Comparison of ENCODE assay signal across 11 mouse cellular contexts in genomic region chr2:92047601-92048000, GRCm38 (mm10). TPM values are rescaled to one million over a fixed set of nuclear protein-coding genes. Genes with fewer than 3 reads are reported as not detected.
DNase-seq lines count a peak whose midpoint lies in the region; ATAC-seq and TF ChIP-seq lines count a peak whose summit lies in the region.
"Had no signal": no experiment of that assay in that cellular context is flagged by ENCODE, and none has a peak within 500 bp of the region (broad histone marks: within the 10 kb centered on the region; RNA-seq: fewer than 3 reads in every experiment).

No protein-coding gene starts in this region.

- DNase-seq in lung, postnatal 14 days: no peak
- DNase-seq in liver, embryonic 14.5 days (ENCODE audit: low read depth in 3 of 3, low spot score in 3 of 3): no peak
- DNase-seq in yolk sac, embryonic 10.5 days (ENCODE audit: low spot score): peak; percentile 79
- DNase-seq in layer of hippocampus, postnatal 36 days: no peak
- no peak for DNase-seq in heart, postnatal 4 days
- DNase-seq: cerebellum, postnatal 14 days; kidney, postnatal 4 days had no signal

- TF ChIP-seq EP300 in liver, embryonic 14.5 days (IDR thresholded peaks at IDR 0.05; ENCODE audit: low read depth): no peak

- H3K4me2 ChIP-seq in lung, embryonic 16.5 days (ENCODE audit: low read depth, low read length): no peak overlapping the region
- H3K4me2 ChIP-seq in intestine, embryonic 15.5 days (replicated peaks): 0 out of 2 replicates have a peak overlapping the region, but pooled peaks have one; percentile 15
- H3K4me2 ChIP-seq in liver, embryonic 14.5 days (ENCODE audit: low read depth): no peak overlapping the region

- H3K4me3 ChIP-seq in lung, embryonic 16.5 days (ENCODE audit: low read length): no peak overlapping the region
- no peak overlapping the region for H3K4me3 ChIP-seq in intestine, embryonic 15.5 days (replicated peaks)
- no peak overlapping the region for H3K4me3 ChIP-seq in liver, embryonic 14.5 days (ENCODE audit: insufficient read depth in 1 of 2, low read depth in 2 of 2, low read length in 2 of 2)
- H3K4me3 ChIP-seq: midbrain, embryonic 10.5 days had no signal

- TF ChIP-seq CTCF in liver, embryonic 14.5 days (IDR thresholded peaks at IDR 0.05; ENCODE audit: low read depth): no peak

- no peaks in the 10 kb centered on the region for H3K4me1 ChIP-seq in lung, embryonic 16.5 days (replicated peaks; ENCODE audit: control insufficient read depth, insufficient read depth, low read length)
- H3K4me1 ChIP-seq in intestine, embryonic 15.5 days (replicated peaks): peaks cover 11% of the 10 kb centered on the region
- H3K4me1 ChIP-seq in liver, embryonic 14.5 days (replicated peaks; ENCODE audit: control insufficient read depth in 2 of 2, insufficient read depth in 2 of 2, low read length in 1 of 2): no peaks in the 10 kb centered on the region

- no peaks in the 10 kb centered on the region for H3K36me3 ChIP-seq in lung, embryonic 16.5 days (ENCODE audit: control insufficient read depth, insufficient read depth, low read length)
- H3K36me3 ChIP-seq in intestine, embryonic 15.5 days: no peaks in the 10 kb centered on the region
- H3K36me3 ChIP-seq in liver, embryonic 14.5 days (replicated peaks; ENCODE audit: control insufficient read depth, insufficient read depth, low read depth): no peaks in the 10 kb centered on the region
- H3K36me3 ChIP-seq: midbrain, embryonic 10.5 days had no signal

- H3K27me3 ChIP-seq in lung, embryonic 16.5 days (ENCODE audit: control insufficient read depth, insufficient read depth, low read depth, low read length): no peaks in the 10 kb centered on the region
- no peaks in the 10 kb centered on the region; the same call in 1 of the 2 replicates for H3K27me3 ChIP-seq in intestine, embryonic 15.5 days (replicated peaks)
- no peaks in the 10 kb centered on the region; the same call in 1 of the 2 replicates for H3K27me3 ChIP-seq in liver, embryonic 14.5 days (ENCODE audit: control insufficient read depth, insufficient read depth, low read length)

- WGBS in lung, embryonic 16.5 days: 30% methylated on average over 4 of the region's 4 CpGs
- 19% methylated on average over 4 of the region's 4 CpGs for WGBS in intestine, embryonic 15.5 days
- WGBS in liver, embryonic 14.5 days (ENCODE audit: insufficient replicate concordance): 26% methylated on average over 4 of the region's 4 CpGs

- H3K27ac ChIP-seq in lung, embryonic 16.5 days (ENCODE audit: low read length): no peak overlapping the region
- no peak overlapping the region for H3K27ac ChIP-seq in intestine, embryonic 15.5 days
- no peak overlapping the region for H3K27ac ChIP-seq in liver, embryonic 14.5 days
- H3K27ac ChIP-seq: hindbrain, postnatal 0 days; midbrain, embryonic 10.5 days had no signal

- no peaks in the 10 kb centered on the region for H3K9me3 ChIP-seq in lung, embryonic 16.5 days (ENCODE audit: control insufficient read depth, low read length)
- no peaks in the 10 kb centered on the region for H3K9me3 ChIP-seq in intestine, embryonic 15.5 days
- no peaks in the 10 kb centered on the region for H3K9me3 ChIP-seq in liver, embryonic 14.5 days (ENCODE audit: control insufficient read depth, low read length)
- H3K9me3 ChIP-seq: midbrain, embryonic 10.5 days had no signal

- ATAC-seq in lung, embryonic 16.5 days (ENCODE audit: low read depth): 0 out of 2 replicates have a peak, but pooled peaks have one; percentile 38
- ATAC-seq in intestine, embryonic 15.5 days: peak; percentile 96
- ATAC-seq in liver, embryonic 14.5 days (ENCODE audit: insufficient read depth): peak; percentile 47; the same call in 1 of the 2 replicates
- ATAC-seq: hindbrain, postnatal 0 days had no signal

- no peak overlapping the region for H3K9ac ChIP-seq in lung, embryonic 16.5 days (ENCODE audit: low read length)
- no peak overlapping the region for H3K9ac ChIP-seq in intestine, embryonic 15.5 days
- H3K9ac ChIP-seq in liver, embryonic 14.5 days (replicated peaks): no peak overlapping the region

RNA-seq across cellular contexts. Expression of gene Creb3l1, which starts 23.3 kb away (rescaled TPM):
- polyA plus RNA-seq in lung, embryonic 16.5 days (2015; fragmentation: Nextera tagmentation; extraction: Ambion mirVana): 13.3 and 15.1 TPM in 2 replicates
- polyA plus RNA-seq in intestine, embryonic 15.5 days (2015; fragmentation: Nextera tagmentation; extraction: Ambion mirVana): 16.8 and 18.7 TPM in 2 replicates
- 0.61 and 0.66 TPM in 2 replicates for polyA plus RNA-seq in liver, embryonic 14.5 days (2012; rRNA removed)
- polyA plus RNA-seq in liver, embryonic 14.5 days (2014; fragmentation: Nextera tagmentation; extraction: Ambion mirVana): 0.84 and 1.3 TPM in 2 replicates
- 1 to 10 TPM; 3.4 to 4.3 TPM for total RNA-seq in layer of hippocampus, postnatal 36 days (2021)
- total RNA-seq in heart, postnatal 4 days (2021): 10 to 100 TPM; 16.9 to 18.5 TPM

RNA-seq across cellular contexts. Expression of gene Phf21a, which starts 45.3 kb away (rescaled TPM):
- polyA plus RNA-seq in lung, embryonic 16.5 days (2015; fragmentation: Nextera tagmentation; extraction: Ambion mirVana): 25.5 and 31.4 TPM in 2 replicates
- polyA plus RNA-seq in intestine, embryonic 15.5 days (2015; fragmentation: Nextera tagmentation; extraction: Ambion mirVana): 18.1 and 19.1 TPM in 2 replicates
- 3.0 and 4.7 TPM in 2 replicates for polyA plus RNA-seq in liver, embryonic 14.5 days (2012; rRNA removed)
- 1.6 and 1.8 TPM in 2 replicates for polyA plus RNA-seq in liver, embryonic 14.5 days (2014; fragmentation: Nextera tagmentation; extraction: Ambion mirVana)
- 100 to 1,000 TPM; 136 to 142 TPM for total RNA-seq in layer of hippocampus, postnatal 36 days (2021)
- 10 to 100 TPM; 38.1 to 41.5 TPM for total RNA-seq in heart, postnatal 4 days (2021)

Comparison
In these comparisons a context has a peak if more than half of its experiments do, and no peak if none do; other contexts are left out.
1. ATAC-seq: peak in every context shown above with its lines; median percentile 96 in intestine, embryonic 15.5 days; 47 in liver, embryonic 14.5 days; 38 in lung, embryonic 16.5 days.